Mouse (Mus musculus) testis, adult 2 months (tissue): ENCODE results near the gene Cdc37. TPM values are rescaled to one million over a fixed set of nuclear protein-coding genes. Genes with fewer than 3 reads are reported as not detected.

ENCODE experiments used
- H3K27ac ChIP-seq: fragments of 200-500 bp; 2 replicates; pipeline ENCODE4 v1.5.1; 2012; ENCODE audit warnings: low read depth, low read length; ENCODE audit not compliant: control insufficient read depth, insufficient read depth
- H3K27me3 ChIP-seq: fragments of 200-500 bp; 2 replicates; pipeline ENCODE4 v1.6.1; 2012; ENCODE audit warnings: mild to moderate bottlenecking, low read length, moderate library complexity; ENCODE audit not compliant: control insufficient read depth, insufficient read depth
- H3K36me3 ChIP-seq: fragments of 200-500 bp; 2 replicates; pipeline ENCODE4 v1.6.1; 2012; ENCODE audit warnings: mild to moderate bottlenecking, low read length; ENCODE audit not compliant: control insufficient read depth, insufficient read depth
- H3K4me1 ChIP-seq: fragments of 200-500 bp; 2 replicates; pipeline ENCODE4 v1.6.1; 2012; ENCODE audit warnings: low read length; ENCODE audit not compliant: control insufficient read depth, insufficient read depth
- H3K4me3 ChIP-seq: fragments of 200-500 bp; 2 replicates; pipeline ENCODE4 v1.5.1; 2012; ENCODE audit warnings: low read depth, mild to moderate bottlenecking, low read length, moderate library complexity, mixed read lengths; ENCODE audit not compliant: control insufficient read depth
- CTCF ChIP-seq: fragments of 200-500 bp; IDR thresholded peaks from 2 replicates; pipeline ENCODE4 v1.5.1; 2012; ENCODE audit warnings: low read depth, mild to moderate bottlenecking, inconsistent platforms, low read length, moderate library complexity; ENCODE audit not compliant: control insufficient read depth, insufficient read depth, insufficient replicate concordance
- POLR2A ChIP-seq: fragments of 200-500 bp; IDR thresholded peaks from 2 replicates; pipeline ENCODE4 v1.6.1; 2012; ENCODE audit warnings: low read depth, mild to moderate bottlenecking, inconsistent platforms, low read length, moderate library complexity; ENCODE audit not compliant: control insufficient read depth
- polyA plus RNA-seq: library from polyadenylated mRNA; depleted of rRNA; stranded (reverse); fragments of >200 nt; gene quantifications from 2 replicates; pipeline ENCODE4 v1.2.3, GENCODE M21; 2012; rRNA removed

Cdc37 gene
- polyA plus RNA-seq, 1 experiment: 38.1 TPM

- Histone ChIP-seq H3K4me1 (no peaks in the 10 kb centered on the region), H3K27ac (no peak overlapping the region), H3K36me3 (peaks cover 9% of the 10 kb centered on the region), H3K4me3 (no peak overlapping the region), H3K27me3 (no peaks in the 10 kb centered on the region)
- no peak for TF ChIP-seq CTCF
- TF ChIP-seq POLR2A: no peak
These were observed 66.5 kb downstream of the Cdc37 start for GRCm38 (mm10) chr9:21083324-21083723.

Other genes starting within 250 kb of the Cdc37 start
- gene Dnmt1, start 190.1 kb downstream of the Cdc37 start, polyA plus RNA-seq: 15.4 and 18.3 TPM in 2 replicates
- gene S1pr2, start 173.2 kb downstream of the Cdc37 start, polyA plus RNA-seq: 0.70 and 0.87 TPM in 2 replicates
- gene Mrpl4, start 147.2 kb downstream of the Cdc37 start, polyA plus RNA-seq: 45.1 and 51.5 TPM in 2 replicates
- gene Icam1, start 134.0 kb downstream of the Cdc37 start, polyA plus RNA-seq: 1.8 TPM in 2 replicates
- 0.21 and 0.30 TPM in 2 replicates for gene Icam4, start 120.6 kb downstream of the Cdc37 start, polyA plus RNA-seq
- gene Icam5, start 117.9 kb downstream of the Cdc37 start, polyA plus RNA-seq: 4.0 and 4.2 TPM in 2 replicates
- gene Zglp1, start 82.9 kb downstream of the Cdc37 start, polyA plus RNA-seq: 1.7 and 2.4 TPM in 2 replicates
- gene Gm49373, start 76.9 kb downstream of the Cdc37 start, polyA plus RNA-seq: 0.11 and 0.36 TPM in 2 replicates
- 26.1 and 28.7 TPM in 2 replicates for gene Fdx1l, start 76.4 kb downstream of the Cdc37 start, polyA plus RNA-seq
- 5.1 and 5.3 TPM in 2 replicates for gene Gm38431, start 58.0 kb downstream of the Cdc37 start, polyA plus RNA-seq
- 71.1 and 78.7 TPM in 2 replicates for gene Raver1, start 58.0 kb downstream of the Cdc37 start, polyA plus RNA-seq
- 11.4 and 12.5 TPM in 2 replicates for gene Tyk2, start 18.7 kb downstream of the Cdc37 start, polyA plus RNA-seq
- 80.2 and 82.0 TPM in 2 replicates for gene Pde4a, start 15.7 kb upstream of the Cdc37 start, polyA plus RNA-seq
- gene Keap1, start 89.4 kb upstream of the Cdc37 start, polyA plus RNA-seq: 46.9 and 52.8 TPM in 2 replicates
- gene S1pr5, start 98.5 kb upstream of the Cdc37 start, polyA plus RNA-seq: not detected in 2 replicates
- gene Atg4d, start 115.3 kb upstream of the Cdc37 start, polyA plus RNA-seq: 27.5 and 31.8 TPM in 2 replicates
- 35.0 and 36.9 TPM in 2 replicates for gene Kri1, start 138.0 kb upstream of the Cdc37 start, polyA plus RNA-seq
- gene Cdkn2d, start 141.4 kb upstream of the Cdc37 start, polyA plus RNA-seq: 98.6 and 107 TPM in 2 replicates
- gene Ap1m2, start 162.4 kb upstream of the Cdc37 start, polyA plus RNA-seq: 3.0 and 3.8 TPM in 2 replicates
- 35.1 and 47.1 TPM in 2 replicates for gene Slc44a2, start 170.7 kb upstream of the Cdc37 start, polyA plus RNA-seq
- 81.9 and 82.1 TPM in 2 replicates for gene Ilf3, start 217.9 kb upstream of the Cdc37 start, polyA plus RNA-seq